Mouse (Mus musculus): ENCODE results near the gene Zhx3. TPM values are rescaled to one million over a fixed set of nuclear protein-coding genes. Genes with fewer than 3 reads are reported as not detected.

Zhx3 gene
- polyA plus RNA-seq, 1 experiment: 19.8 TPM

GRCm38 (mm10) chr2:160731117-160731838, 141.5 kb downstream of the Zhx3 start, which contains the start of gene Plcg1:
Gene Plcg1, plus strand, starts transcription at chr2:160731300.
- TF ChIP-seq CTCF (IDR thresholded peaks at IDR 0.05; ENCODE audit: extremely low read depth, insufficient read depth, low read length) (no peak), POLR2A (IDR thresholded peaks at IDR 0.05; ENCODE audit: extremely low read depth, insufficient read depth, low read length) (no peak)
- Histone ChIP-seq H3K4me1 (ENCODE audit: control insufficient read depth, insufficient read depth, low read length) (peaks cover 7% of the 10 kb centered on the region), H3K4me3 (ENCODE audit: insufficient read depth, low read length) (peak within 1 kb of the TSS; percentile 72), H3K27ac (ENCODE audit: insufficient read depth, low read length) (peak within 1 kb of the TSS; percentile 98)

- peak overlapping the region; percentile 79; the same call in 1 of the 2 replicates for H3K27ac ChIP-seq (ENCODE audit: insufficient read depth, low read length)
- no peak for TF ChIP-seq CTCF (IDR thresholded peaks at IDR 0.05; ENCODE audit: extremely low read depth, insufficient read depth, low read length)
- TF ChIP-seq POLR2A (IDR thresholded peaks at IDR 0.05; ENCODE audit: extremely low read depth, insufficient read depth, low read length): no peak
- H3K4me1 ChIP-seq (ENCODE audit: control insufficient read depth, insufficient read depth, low read length): peaks cover 7% of the 10 kb centered on the region
- peak overlapping the region; percentile 72 for H3K4me3 ChIP-seq (ENCODE audit: insufficient read depth, low read length)
Observed at GRCm38 (mm10) chr2:160730797-160731116, 142.0 kb downstream of the Zhx3 start.

GRCm38 (mm10) chr2:160729851-160730796, 142.7 kb downstream of the Zhx3 start:
- H3K4me1 ChIP-seq (ENCODE audit: control insufficient read depth, insufficient read depth, low read length): peaks cover 7% of the 10 kb centered on the region
- H3K27ac ChIP-seq (ENCODE audit: insufficient read depth, low read length): no peak overlapping the region
- H3K4me3 ChIP-seq (ENCODE audit: insufficient read depth, low read length): peak overlapping the region; percentile 72
- TF ChIP-seq POLR2A (IDR thresholded peaks at IDR 0.05; ENCODE audit: extremely low read depth, insufficient read depth, low read length): no peak
- peak; percentile 52 for TF ChIP-seq CTCF (IDR thresholded peaks at IDR 0.05; ENCODE audit: extremely low read depth, insufficient read depth, low read length)

- no peak for TF ChIP-seq CTCF (IDR thresholded peaks at IDR 0.05; ENCODE audit: extremely low read depth, insufficient read depth, low read length)
- no peak for TF ChIP-seq POLR2A (IDR thresholded peaks at IDR 0.05; ENCODE audit: extremely low read depth, insufficient read depth, low read length)
- Histone ChIP-seq H3K4me3 (ENCODE audit: insufficient read depth, low read length) (no peak overlapping the region), H3K27ac (ENCODE audit: insufficient read depth, low read length) (no peak overlapping the region), H3K4me1 (ENCODE audit: control insufficient read depth, insufficient read depth, low read length) (peaks cover 6% of the 10 kb centered on the region)
Observed at GRCm38 (mm10) chr2:160729436-160729835, 143.4 kb downstream of the Zhx3 start.

- Histone ChIP-seq H3K4me1 (ENCODE audit: control insufficient read depth, insufficient read depth, low read length) (peaks cover 3% of the 10 kb centered on the region), H3K27ac (ENCODE audit: insufficient read depth, low read length) (no peak overlapping the region), H3K4me3 (ENCODE audit: insufficient read depth, low read length) (no peak overlapping the region)
- no peak for TF ChIP-seq POLR2A (IDR thresholded peaks at IDR 0.05; ENCODE audit: extremely low read depth, insufficient read depth, low read length)
- TF ChIP-seq CTCF (IDR thresholded peaks at IDR 0.05; ENCODE audit: extremely low read depth, insufficient read depth, low read length): no peak
Observed at GRCm38 (mm10) chr2:160728972-160729371, 143.8 kb downstream of the Zhx3 start.

GRCm38 (mm10) chr2:160725877-160726864, 146.6 kb downstream of the Zhx3 start:
- H3K4me3 ChIP-seq (ENCODE audit: insufficient read depth, low read length): no peak overlapping the region
- no peak for TF ChIP-seq CTCF (IDR thresholded peaks at IDR 0.05; ENCODE audit: extremely low read depth, insufficient read depth, low read length)
- TF ChIP-seq POLR2A (IDR thresholded peaks at IDR 0.05; ENCODE audit: extremely low read depth, insufficient read depth, low read length): no peak
- no peak overlapping the region for H3K27ac ChIP-seq (ENCODE audit: insufficient read depth, low read length)
- H3K4me1 ChIP-seq (ENCODE audit: control insufficient read depth, insufficient read depth, low read length): no peaks in the 10 kb centered on the region; the same call in 1 of the 2 replicates

- Histone ChIP-seq H3K4me3 (ENCODE audit: insufficient read depth, low read length) (no peak overlapping the region), H3K27ac (ENCODE audit: insufficient read depth, low read length) (no peak overlapping the region), H3K4me1 (ENCODE audit: control insufficient read depth, insufficient read depth, low read length) (0 out of 2 replicates have a peak, but pooled peaks cover 2% of the 10 kb centered on the region)
- TF ChIP-seq CTCF (IDR thresholded peaks at IDR 0.05; ENCODE audit: extremely low read depth, insufficient read depth, low read length) (no peak), POLR2A (IDR thresholded peaks at IDR 0.05; ENCODE audit: extremely low read depth, insufficient read depth, low read length) (no peak)
Observed at GRCm38 (mm10) chr2:160724536-160724935, 148.3 kb downstream of the Zhx3 start.

- TF ChIP-seq CTCF (IDR thresholded peaks at IDR 0.05; ENCODE audit: extremely low read depth, insufficient read depth, low read length): no peak
- no peak for TF ChIP-seq POLR2A (IDR thresholded peaks at IDR 0.05; ENCODE audit: extremely low read depth, insufficient read depth, low read length)
- H3K4me3 ChIP-seq (ENCODE audit: insufficient read depth, low read length): no peak overlapping the region
- H3K4me1 ChIP-seq (ENCODE audit: control insufficient read depth, insufficient read depth, low read length): peaks cover 4% of the 10 kb centered on the region; the same call in 1 of the 2 replicates
- no peak overlapping the region for H3K27ac ChIP-seq (ENCODE audit: insufficient read depth, low read length)
Observed at GRCm38 (mm10) chr2:160723613-160724375, 149.0 kb downstream of the Zhx3 start.
